Mouse (Mus musculus) hindbrain, embryonic 10.5 days (tissue): ENCODE data around the gene Mia2. TPM values are rescaled to one million over a fixed set of nuclear protein-coding genes. Genes with fewer than 3 reads are reported as not detected.

Experiments
- DNase-seq: peaks from one replicate; pipeline ENCODE4 v3.0.0-alpha.2; 2017; ENCODE audit warnings: low spot score
- H3K27ac ChIP-seq: fragments of 300-500 bp; sonication (generic); 2 replicates; pipeline ENCODE4 v1.5.1; 2016; ENCODE audit warnings: mild to moderate bottlenecking, moderate library complexity
- H3K27me3 ChIP-seq: fragments of 300-500 bp; sonication (generic); 2 replicates; pipeline ENCODE4 v1.6.1; 2016; ENCODE audit warnings: mild to moderate bottlenecking; ENCODE audit not compliant: poor library complexity, insufficient read depth, severe bottlenecking
- H3K36me3 ChIP-seq: fragments of 300-500 bp; sonication (generic); 2 replicates; pipeline ENCODE4 v1.6.1; 2016; ENCODE audit warnings: mild to moderate bottlenecking, moderate library complexity
- H3K4me1 ChIP-seq: fragments of 300-500 bp; sonication (generic); replicated peaks from 2 replicates; pipeline ENCODE4 v1.6.1; 2016; ENCODE audit warnings: mild to moderate bottlenecking
- H3K4me3 ChIP-seq: fragments of 300-500 bp; sonication (generic); 2 replicates; pipeline ENCODE4 v1.5.1; 2016; ENCODE audit warnings: mild to moderate bottlenecking, moderate library complexity
- H3K9me3 ChIP-seq: fragments of 300-500 bp; sonication (generic); 2 replicates; pipeline ENCODE4 v1.6.1; 2016; ENCODE audit warnings: mild to moderate bottlenecking, moderate library complexity
- WGBS: fragments of 180-500 bp; shearing (Covaris S2); methylation state at CpG from one replicate; pipeline ENCODE4 v1.1.7; 2016; 5-methylcytosine and 5-hydroxymethylcytosine counted together
- polyA plus RNA-seq: library from polyadenylated mRNA; unstranded; fragments of >200 nt; fragmentation: Nextera tagmentation; extraction: Ambion mirVana; gene quantifications from 2 replicates; pipeline ENCODE4 v1.2.1, GENCODE M21; 2016

Gene Mia2
- polyA plus RNA-seq, 1 experiment from 2014 or later, result 34.8 TPM

DNA sequence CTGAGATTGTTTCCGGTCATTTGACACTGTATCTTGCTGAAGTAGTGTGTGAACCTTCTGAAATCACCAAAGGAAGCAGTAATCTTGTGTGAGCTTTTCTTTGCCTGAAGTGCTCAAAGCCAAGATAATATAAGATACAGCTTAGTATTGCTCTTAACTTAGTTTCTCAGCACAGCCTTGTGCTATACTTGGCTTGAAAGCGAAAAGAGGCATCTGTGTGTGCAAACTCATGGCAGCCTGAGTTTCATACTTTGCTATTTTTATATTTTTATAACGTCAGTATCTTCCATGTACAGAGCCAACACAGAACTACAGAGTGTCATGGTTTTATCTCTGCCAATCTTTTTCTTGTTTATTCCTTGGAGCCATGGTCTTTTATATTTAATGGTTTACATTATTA, 21.6 kb downstream of the Mia2 start:
- H3K9me3 ChIP-seq, result no peaks in the 10 kb centered on the region
- no peaks in the 10 kb centered on the region for H3K36me3 ChIP-seq
- no peak overlapping the region for H3K4me3 ChIP-seq
- WGBS, result 91% methylated on average over 3 of the region's 3 CpGs
- H3K27me3 ChIP-seq, result no peaks in the 10 kb centered on the region
- H3K27ac ChIP-seq, result no peak overlapping the region
- H3K4me1 ChIP-seq, result no peaks in the 10 kb centered on the region
- DNase-seq, result no peak

DNA sequence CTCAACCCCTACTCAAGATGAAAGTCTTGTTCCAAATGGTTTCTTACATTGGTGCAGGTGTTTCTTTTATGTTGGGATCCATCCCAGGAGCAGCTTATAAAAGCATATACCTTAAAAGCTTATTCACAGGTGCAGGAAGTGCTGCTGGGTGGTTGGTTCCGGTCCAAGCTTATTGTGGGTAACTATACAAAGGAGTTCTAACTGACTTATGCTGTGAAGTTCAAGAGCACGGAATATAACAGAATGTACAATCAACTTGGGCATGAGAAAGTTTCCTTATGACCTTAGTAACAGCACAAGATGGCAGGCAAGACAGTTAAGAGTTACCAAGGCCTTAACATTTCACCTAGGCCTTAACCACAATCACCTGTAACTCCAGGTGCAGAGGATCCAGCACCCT, 29.8 kb downstream of the Mia2 start:
- no peaks in the 10 kb centered on the region for H3K27me3 ChIP-seq
- no peak for DNase-seq
- no peak overlapping the region for H3K4me3 ChIP-seq
- no peaks in the 10 kb centered on the region for H3K36me3 ChIP-seq
- peaks cover 13% of the 10 kb centered on the region for H3K4me1 ChIP-seq
- H3K27ac ChIP-seq, result no peak overlapping the region
- H3K9me3 ChIP-seq, result no peaks in the 10 kb centered on the region
- 86% methylated on average over 2 of the region's 2 CpGs for WGBS

DNA sequence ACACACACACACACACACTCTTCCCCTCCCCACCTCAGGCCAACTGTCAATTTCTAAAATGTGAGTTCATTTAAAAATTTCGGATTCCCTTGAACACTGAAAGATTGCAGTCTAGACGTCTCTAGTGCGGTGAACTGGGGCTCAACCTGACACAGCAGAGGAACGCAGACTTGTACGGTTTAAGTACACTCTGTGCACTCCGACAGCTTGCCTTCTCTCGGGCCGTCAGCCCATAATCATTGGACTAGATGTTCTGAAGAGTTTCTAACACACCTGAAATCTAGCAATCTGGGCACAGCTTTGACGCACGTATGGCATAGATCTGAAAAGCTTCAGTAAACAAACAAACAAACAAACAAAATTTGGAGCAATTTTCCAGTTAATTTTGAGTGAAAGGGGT, 32.9 kb downstream of the Mia2 start:
- no peaks in the 10 kb centered on the region for H3K9me3 ChIP-seq
- no peak overlapping the region for H3K27ac ChIP-seq
- no peaks in the 10 kb centered on the region for H3K36me3 ChIP-seq
- H3K4me1 ChIP-seq, result peaks cover 29% of the 10 kb centered on the region
- WGBS, result 86% methylated on average over 10 of the region's 10 CpGs
- H3K27me3 ChIP-seq, result no peaks in the 10 kb centered on the region
- no peak overlapping the region for H3K4me3 ChIP-seq
- DNase-seq, result no peak

DNA sequence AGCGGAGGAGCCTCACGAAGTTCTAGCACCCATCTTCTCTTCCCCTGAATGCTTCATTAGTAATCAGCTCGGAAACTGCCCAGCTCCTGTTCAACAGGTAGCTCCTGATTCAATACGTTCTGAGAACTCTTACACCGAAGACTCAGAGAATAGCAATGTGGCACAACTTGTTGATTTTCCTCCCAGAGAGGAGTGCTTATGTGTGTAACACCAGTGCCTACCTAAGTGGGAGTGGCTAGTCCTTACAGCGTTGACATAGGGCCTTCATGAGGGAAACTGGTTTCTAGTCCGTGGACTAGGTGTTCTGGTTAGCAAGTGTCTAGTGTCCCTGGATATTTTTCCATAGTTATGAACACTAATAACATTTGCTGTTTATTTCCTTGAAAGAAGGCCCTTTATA, 33.4 kb downstream of the Mia2 start:
- Histone ChIP-seq H3K27me3 (no peaks in the 10 kb centered on the region), H3K4me3 (no peak overlapping the region), H3K36me3 (no peaks in the 10 kb centered on the region), H3K9me3 (no peaks in the 10 kb centered on the region), H3K4me1 (peaks cover 29% of the 10 kb centered on the region), H3K27ac (no peak overlapping the region)
- 69% methylated on average over 7 of the region's 7 CpGs for WGBS
- no peak for DNase-seq

DNA sequence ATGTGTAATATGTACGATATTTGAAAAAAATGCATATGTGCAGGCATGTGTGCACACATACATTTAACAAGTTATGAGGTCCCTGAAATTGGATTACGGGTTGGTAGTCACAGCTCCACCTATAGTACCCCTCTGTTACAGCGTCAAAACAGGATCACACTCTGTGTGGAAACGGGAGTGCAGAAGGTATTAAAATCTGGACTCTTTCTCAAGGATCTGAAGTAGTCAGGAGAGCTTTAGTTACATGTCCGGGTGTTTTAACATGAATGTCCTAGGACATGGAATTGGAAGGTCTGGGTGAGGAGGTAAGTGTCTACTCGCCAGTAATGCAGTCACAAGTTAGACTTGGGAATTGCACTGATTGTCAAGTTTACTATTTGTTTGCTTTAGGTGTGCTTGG, 34.0 kb downstream of the Mia2 start:
- 26% methylated on average over 6 of the region's 6 CpGs for WGBS
- H3K27ac ChIP-seq, result no peak overlapping the region; the same call in 1 of the 2 replicates

DNA sequence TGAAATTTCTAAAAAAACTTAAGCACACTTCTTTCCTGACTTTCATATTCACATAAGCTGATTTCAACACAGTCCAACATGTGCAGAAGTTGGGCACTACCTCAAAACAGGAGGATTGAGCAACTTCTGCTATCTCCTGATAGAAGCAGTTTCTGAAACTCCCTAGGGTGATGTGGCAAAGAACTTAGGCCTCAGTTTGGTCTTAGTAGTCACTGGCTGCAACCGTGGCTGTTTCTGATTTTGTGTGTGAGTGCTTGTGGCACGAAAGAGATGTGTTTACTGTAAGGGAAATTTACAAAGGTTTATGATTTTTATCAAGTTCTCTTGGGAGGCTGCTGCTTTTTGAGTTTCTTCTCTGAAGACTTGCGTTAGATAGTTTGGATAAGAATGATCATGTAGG, 34.6 kb downstream of the Mia2 start:
- H3K4me3 ChIP-seq, result peak overlapping the region; percentile 79
- no peaks in the 10 kb centered on the region for H3K9me3 ChIP-seq
- H3K27ac ChIP-seq, result peak overlapping the region; percentile 97
- H3K4me1 ChIP-seq, result peaks cover 29% of the 10 kb centered on the region
- H3K27me3 ChIP-seq, result no peaks in the 10 kb centered on the region
- WGBS, result 25% methylated on average over 3 of the region's 3 CpGs
- peak; percentile 6 for DNase-seq
- H3K36me3 ChIP-seq, result no peaks in the 10 kb centered on the region

More for the DNA sequence above, 34.0 kb downstream of the Mia2 start:
- Histone ChIP-seq H3K9me3 (no peaks in the 10 kb centered on the region), H3K36me3 (no peaks in the 10 kb centered on the region), H3K4me1 (peaks cover 29% of the 10 kb centered on the region), H3K4me3 (peak overlapping the region; percentile 79), H3K27me3 (no peaks in the 10 kb centered on the region)
- peak; percentile 33 for DNase-seq

DNA sequence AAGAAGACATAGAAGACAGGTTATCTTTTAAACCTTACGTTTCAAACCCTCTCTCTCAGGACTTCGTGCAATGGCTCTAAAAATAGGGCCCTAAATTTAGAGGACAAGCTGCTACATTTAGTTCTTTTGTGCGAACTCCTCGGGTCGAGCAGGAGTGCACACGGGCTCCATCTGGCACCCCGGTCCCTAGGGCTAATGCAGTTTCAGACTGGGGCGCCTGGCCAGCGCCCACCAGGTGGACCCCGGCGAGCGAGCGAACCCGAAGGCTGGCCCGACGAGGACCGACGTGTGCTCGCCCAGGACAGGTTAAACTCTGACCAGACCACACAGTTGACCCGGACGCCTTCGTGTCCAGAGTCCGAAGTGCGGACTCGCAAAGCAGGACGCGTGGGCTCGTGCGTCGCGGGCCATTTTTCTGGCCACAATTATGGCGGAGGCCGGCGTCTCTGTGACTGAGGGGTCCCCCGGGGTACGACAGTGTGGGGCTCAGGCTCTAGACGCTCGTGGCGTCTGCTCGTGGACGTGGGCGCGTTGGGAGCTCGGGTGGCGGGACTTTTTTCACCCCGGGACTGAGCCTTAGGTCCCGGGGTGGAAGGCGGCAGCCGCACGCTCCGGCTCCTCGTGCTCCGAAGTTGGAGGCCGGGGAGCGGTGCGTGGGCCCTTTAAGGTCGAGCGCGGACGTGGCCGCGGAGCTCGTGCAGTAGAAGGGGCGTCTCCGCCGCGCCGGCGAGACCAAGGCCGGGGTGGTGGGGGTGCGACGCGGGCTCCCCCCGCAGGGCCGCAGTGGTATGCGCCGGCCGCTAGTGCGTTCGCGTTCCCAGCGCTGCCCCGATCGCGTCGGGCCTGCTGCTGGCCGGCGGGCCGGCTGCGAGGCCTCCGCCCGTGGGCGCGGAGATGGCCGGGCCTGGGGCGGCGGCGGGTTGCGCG, 35.3 kb downstream of the Mia2 start:
- H3K9me3 ChIP-seq, result no peaks in the 10 kb centered on the region
- 0 out of 2 replicates have a peak, but pooled peaks cover 5% of the 10 kb centered on the region for H3K36me3 ChIP-seq
- peak overlapping the region; percentile 79 for H3K4me3 ChIP-seq
- no peaks in the 10 kb centered on the region for H3K27me3 ChIP-seq
- DNase-seq, result peak; percentile 93
- under 1% methylated on average over 100 of the region's 100 CpGs for WGBS
- H3K27ac ChIP-seq, result peak overlapping the region; percentile 97
- peaks cover 29% of the 10 kb centered on the region for H3K4me1 ChIP-seq

DNA sequence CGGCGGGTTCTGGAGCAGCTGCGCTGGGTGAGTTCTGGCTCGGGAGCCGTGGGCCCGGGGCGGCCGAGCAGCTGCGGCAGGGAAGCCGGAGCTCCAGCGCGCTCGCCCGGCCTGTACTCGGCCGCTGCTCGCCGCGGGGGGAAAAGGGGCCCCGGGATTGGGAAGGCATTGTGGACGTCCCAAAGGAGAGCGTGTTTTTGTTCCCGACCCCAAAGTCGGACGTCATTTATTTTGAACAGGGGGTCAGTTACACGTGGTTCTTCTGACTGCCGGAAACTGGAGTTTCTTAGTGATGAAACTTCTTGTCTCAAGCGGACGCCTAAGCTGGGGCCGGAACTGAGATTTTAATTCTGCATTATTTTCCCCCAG, 36.0 kb downstream of the Mia2 start:
- under 1% methylated on average over 30 of the region's 30 CpGs for WGBS
- no peaks in the 10 kb centered on the region for H3K9me3 ChIP-seq
- peak overlapping the region; percentile 79 for H3K4me3 ChIP-seq
- no peaks in the 10 kb centered on the region for H3K27me3 ChIP-seq
- DNase-seq, result no peak
- peak overlapping the region; percentile 97 for H3K27ac ChIP-seq
- 0 out of 2 replicates have a peak, but pooled peaks cover 5% of the 10 kb centered on the region for H3K36me3 ChIP-seq
- H3K4me1 ChIP-seq, result peaks cover 29% of the 10 kb centered on the region

DNA sequence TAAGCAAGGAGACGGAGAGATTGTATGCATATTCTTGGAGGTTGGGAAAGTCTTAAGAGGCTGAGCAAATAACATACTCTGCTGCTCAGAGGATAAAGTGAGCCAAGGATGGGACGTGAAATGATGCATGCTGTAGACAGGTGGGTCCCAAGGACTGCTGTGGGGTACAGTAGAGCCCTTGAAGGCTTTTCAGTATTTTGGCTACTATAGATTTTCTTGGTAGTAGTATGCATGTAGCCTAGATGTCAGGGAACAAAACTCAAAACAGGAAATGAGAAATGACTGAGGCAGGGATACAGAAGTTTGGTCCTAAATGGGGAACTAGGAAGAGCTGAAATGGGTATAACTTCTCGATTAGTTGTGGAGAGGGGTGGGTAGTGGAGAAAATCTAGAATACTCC, 36.9 kb downstream of the Mia2 start:
- DNase-seq, result no peak
- Histone ChIP-seq H3K9me3 (no peaks in the 10 kb centered on the region), H3K36me3 (peaks cover 12% of the 10 kb centered on the region), H3K27me3 (no peaks in the 10 kb centered on the region), H3K27ac (no peak overlapping the region), H3K4me3 (peak overlapping the region; percentile 79), H3K4me1 (peaks cover 29% of the 10 kb centered on the region)
- WGBS, result 58% methylated on average over 3 of the region's 3 CpGs

DNA sequence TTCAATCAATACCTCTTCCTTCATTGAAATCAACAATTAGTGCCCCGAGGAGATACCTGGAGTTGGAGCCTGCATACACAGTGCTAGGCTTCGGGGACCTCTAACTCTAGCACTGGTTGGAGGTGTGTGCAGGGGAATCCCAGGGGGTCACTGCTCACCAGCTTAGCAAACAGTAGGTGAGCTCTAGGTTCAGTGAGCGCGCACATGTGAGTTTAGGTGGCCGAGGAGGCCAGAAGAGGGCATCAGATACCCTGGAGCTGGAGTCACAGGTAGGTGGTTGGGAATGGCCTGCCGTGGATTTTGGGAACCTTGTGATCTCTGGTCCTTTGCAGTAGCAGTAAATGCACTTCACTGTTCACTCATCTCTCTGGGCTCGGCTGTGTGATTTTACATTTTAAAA, 37.3 kb downstream of the Mia2 start:
- Histone ChIP-seq H3K9me3 (no peaks in the 10 kb centered on the region), H3K36me3 (peaks cover 17% of the 10 kb centered on the region), H3K27me3 (no peaks in the 10 kb centered on the region), H3K27ac (no peak overlapping the region), H3K4me1 (peaks cover 29% of the 10 kb centered on the region), H3K4me3 (peak overlapping the region; percentile 79)
- 83% methylated on average over 7 of the region's 7 CpGs for WGBS
- DNase-seq, result no peak

DNA sequence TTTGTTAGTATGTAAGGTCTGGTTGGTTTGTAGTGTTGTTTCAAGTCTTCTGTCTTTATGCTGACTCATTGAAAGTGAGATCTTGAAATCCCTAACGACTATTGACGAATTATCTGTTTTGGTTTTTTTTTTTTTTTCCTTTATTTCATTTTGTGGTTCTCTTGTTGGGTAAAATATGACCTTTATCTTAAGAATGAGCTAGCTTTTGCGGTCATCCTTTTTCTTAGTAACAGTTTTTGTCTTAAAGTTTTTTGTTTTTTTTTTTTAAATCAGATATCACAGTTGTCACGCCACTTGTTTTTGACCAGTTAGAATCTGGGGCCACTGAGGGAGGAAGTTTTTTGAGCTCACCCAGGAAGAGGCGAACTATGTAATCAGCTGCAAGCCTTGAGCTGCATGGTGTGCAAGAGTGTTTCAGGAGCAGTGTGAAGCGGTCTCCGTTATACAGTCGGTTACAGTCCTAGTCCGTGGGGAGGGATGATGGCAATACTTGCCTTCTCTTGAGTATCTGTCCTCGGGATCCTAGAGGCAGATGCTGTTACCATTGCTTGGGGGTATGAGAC, 37.9 kb downstream of the Mia2 start:
- DNase-seq, result no peak
- Histone ChIP-seq H3K4me3 (no peak overlapping the region), H3K27me3 (no peaks in the 10 kb centered on the region), H3K9me3 (no peaks in the 10 kb centered on the region), H3K27ac (no peak overlapping the region), H3K36me3 (peaks cover 22% of the 10 kb centered on the region), H3K4me1 (peaks cover 29% of the 10 kb centered on the region)
- WGBS, result 91% methylated on average over 10 of the region's 10 CpGs

DNA sequence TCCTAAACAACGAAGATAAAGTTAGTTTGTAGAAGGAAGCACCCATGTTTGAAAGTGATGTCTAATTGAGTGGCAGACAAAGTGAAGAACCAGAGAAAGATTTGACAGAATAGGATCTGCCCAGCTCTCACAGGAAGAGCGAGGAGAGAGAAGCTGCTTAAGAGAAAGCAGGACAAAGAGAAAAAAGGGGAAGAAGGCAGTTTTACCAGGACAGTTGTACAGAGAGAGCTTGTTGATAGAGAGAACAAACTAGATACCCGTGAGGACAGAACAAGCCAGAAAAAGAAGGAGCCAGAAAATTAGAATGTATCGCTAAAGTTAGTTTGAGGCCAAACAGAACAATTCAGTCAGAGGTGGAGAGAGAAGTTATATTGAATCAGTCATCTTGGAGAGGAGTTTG, 39.5 kb downstream of the Mia2 start:
- Histone ChIP-seq H3K4me1 (peaks cover 19% of the 10 kb centered on the region), H3K27me3 (no peaks in the 10 kb centered on the region), H3K9me3 (no peaks in the 10 kb centered on the region), H3K36me3 (peaks cover 38% of the 10 kb centered on the region), H3K27ac (no peak overlapping the region), H3K4me3 (no peak overlapping the region)
- WGBS, result 92% methylated on average over 4 of the region's 4 CpGs
- DNase-seq, result no peak

DNA sequence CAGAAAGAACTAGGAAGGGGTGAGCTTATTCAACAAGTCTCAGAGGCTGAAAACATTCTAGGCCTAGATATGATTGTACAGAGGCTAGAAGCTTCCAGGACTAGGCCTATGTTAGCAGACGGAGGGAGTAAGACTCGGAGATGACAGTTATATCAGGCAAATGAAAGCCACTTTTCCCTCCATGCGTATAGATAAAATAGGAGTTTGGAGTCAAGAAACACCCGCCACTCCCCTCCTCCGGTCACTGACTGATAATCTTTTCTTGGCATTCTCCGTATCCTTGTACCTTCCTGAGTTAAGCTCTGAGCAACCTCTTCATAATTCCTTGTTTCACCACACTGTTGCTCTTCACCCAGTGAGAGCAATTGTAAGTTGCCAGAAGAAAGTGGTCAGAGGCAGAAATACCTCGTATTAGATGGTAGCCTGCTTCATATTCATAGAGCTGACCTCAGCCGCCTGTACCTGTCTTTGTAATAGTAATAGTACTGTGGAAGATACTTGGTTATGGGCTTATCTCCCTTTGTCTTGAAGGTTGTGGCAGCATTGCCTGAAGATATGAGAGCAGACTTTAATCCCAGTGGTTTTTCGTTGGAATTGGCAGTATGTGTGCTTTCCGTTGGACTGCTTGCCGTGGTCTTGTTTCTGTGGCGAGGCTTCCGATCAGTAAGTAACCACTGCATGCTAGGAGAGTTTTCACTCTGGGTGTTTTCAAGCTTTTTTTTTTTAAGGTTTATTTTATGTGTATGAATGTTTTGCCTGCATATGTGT, 40.1 kb downstream of the Mia2 start:
- no peak overlapping the region for H3K4me3 ChIP-seq

More for the DNA sequence above, 40.1 kb downstream of the Mia2 start:
- Histone ChIP-seq H3K4me1 (peaks cover 13% of the 10 kb centered on the region), H3K9me3 (no peaks in the 10 kb centered on the region), H3K27me3 (no peaks in the 10 kb centered on the region), H3K27ac (no peak overlapping the region), H3K36me3 (peaks cover 42% of the 10 kb centered on the region)
- 97% methylated on average over 13 of the region's 13 CpGs for WGBS
- DNase-seq, result no peak
